Mouse (Mus musculus) hindbrain, embryonic 16.5 days (tissue): ENCODE measurements around the gene Ctnna3. TPM values are rescaled to one million over a fixed set of nuclear protein-coding genes. Genes with fewer than 3 reads are reported as not detected.

Experiments used
- ATAC-seq: fragments of 200-750 bp; cut with Nextera tagmentation; 2 replicates; pipeline ENCODE4 v1.8.0; 2017; ENCODE audit warnings: moderate TSS enrichment, moderate library complexity
- H3K27ac ChIP-seq: fragments of 300-500 bp; sonication (generic); 2 replicates; pipeline ENCODE4 v1.5.1; 2014; ENCODE audit warnings: low read depth, mild to moderate bottlenecking, control low read depth, low read length, moderate library complexity
- H3K27me3 ChIP-seq: fragments of 300-500 bp; sonication (generic); replicated peaks from 2 replicates; pipeline ENCODE4 v1.6.1; 2014; ENCODE audit warnings: low read length; ENCODE audit not compliant: control insufficient read depth, insufficient read depth
- H3K36me3 ChIP-seq: fragments of 300-500 bp; sonication (generic); 2 replicates; pipeline ENCODE4 v1.6.1; 2014; ENCODE audit warnings: mild to moderate bottlenecking, low read length, moderate library complexity, mixed read lengths; ENCODE audit not compliant: control insufficient read depth, insufficient read depth
- H3K4me1 ChIP-seq: fragments of 300-500 bp; sonication (generic); 2 replicates; pipeline ENCODE4 v1.6.1; 2014; ENCODE audit warnings: low read depth, low read length; ENCODE audit not compliant: control insufficient read depth, insufficient read depth
- H3K4me2 ChIP-seq: fragments of 300-500 bp; sonication (generic); 2 replicates; pipeline ENCODE4 v1.6.1; 2014; ENCODE audit warnings: mild to moderate bottlenecking, low read length, control low read depth, moderate library complexity
- H3K4me3 ChIP-seq: fragments of 300-500 bp; sonication (generic); 2 replicates; pipeline ENCODE4 v1.5.1; 2014; ENCODE audit warnings: mild to moderate bottlenecking, low read length, control low read depth, moderate library complexity
- H3K9ac ChIP-seq: fragments of 300-500 bp; sonication (generic); 2 replicates; pipeline ENCODE4 v1.6.1; 2014; ENCODE audit warnings: low read depth, mild to moderate bottlenecking, control low read depth, low read length, moderate library complexity
- H3K9me3 ChIP-seq: fragments of 300-500 bp; sonication (generic); 2 replicates; pipeline ENCODE4 v1.6.1; 2014; ENCODE audit warnings: mild to moderate bottlenecking, low read length, moderate library complexity; ENCODE audit not compliant: control insufficient read depth
- WGBS: fragments of 180-500 bp; shearing (Covaris S2); extraction: QIAGEN DNeasy Blood & Tissue Kit; methylation state at CpG from one replicate; pipeline ENCODE4 v1.1.7; 2014; 5-methylcytosine and 5-hydroxymethylcytosine counted together
- polyA plus RNA-seq: library from polyadenylated mRNA; unstranded; fragments of >200 nt; fragmentation: Nextera tagmentation; extraction: Ambion mirVana; gene quantifications from 2 replicates; pipeline ENCODE4 v1.2.1, GENCODE M21; 2015

Ctnna3 gene
- polyA plus RNA-seq, 1 experiment from 2014 or later: 2.3 TPM

GRCm38 (mm10) chr10:64748651-64749050 is 1318.8 kb downstream of the Ctnna3 start:
- Histone ChIP-seq H3K9me3 (no peaks in the 10 kb centered on the region), H3K27ac (no peak overlapping the region), H3K4me2 (no peak overlapping the region), H3K9ac (no peak overlapping the region), H3K4me3 (no peak overlapping the region), H3K36me3 (no peaks in the 10 kb centered on the region), H3K4me1 (no peaks in the 10 kb centered on the region), H3K27me3 (no peaks in the 10 kb centered on the region)
- ATAC-seq: no peak

- H3K36me3 ChIP-seq: no peaks in the 10 kb centered on the region
- peaks cover 3% of the 10 kb centered on the region; the same call in 1 of the 2 replicates for H3K9me3 ChIP-seq
- H3K4me3 ChIP-seq: no peak overlapping the region
- 47% methylated on average over 5 of the region's 5 CpGs for WGBS
- H3K9ac ChIP-seq: no peak overlapping the region
- no peaks in the 10 kb centered on the region for H3K27me3 ChIP-seq
- no peak for ATAC-seq
- no peak overlapping the region for H3K4me2 ChIP-seq
- H3K4me1 ChIP-seq: no peaks in the 10 kb centered on the region
- no peak overlapping the region for H3K27ac ChIP-seq
Measured at GRCm38 (mm10) chr10:64750791-64751190, 1320.9 kb downstream of the Ctnna3 start.

GRCm38 (mm10) chr10:64836315-64836714 is 1406.4 kb downstream of the Ctnna3 start:
- no peak overlapping the region for H3K4me2 ChIP-seq
- no peaks in the 10 kb centered on the region for H3K36me3 ChIP-seq
- WGBS: 93% methylated on average over 1 of the region's 1 CpGs
- no peak for ATAC-seq
- H3K9ac ChIP-seq: no peak overlapping the region
- no peak overlapping the region for H3K4me3 ChIP-seq
- no peak overlapping the region for H3K27ac ChIP-seq
- 0 out of 2 replicates have a peak, but pooled peaks cover 4% of the 10 kb centered on the region for H3K9me3 ChIP-seq
- H3K27me3 ChIP-seq: no peaks in the 10 kb centered on the region
- H3K4me1 ChIP-seq: no peaks in the 10 kb centered on the region

- H3K27ac ChIP-seq: no peak overlapping the region
- 82% methylated on average over 2 of the region's 2 CpGs for WGBS
- no peak for ATAC-seq
Measured at GRCm38 (mm10) chr10:64861439-64861838, 1431.5 kb downstream of the Ctnna3 start.

GRCm38 (mm10) chr10:64870888-64871287 is 1441.0 kb downstream of the Ctnna3 start:
- no peak for ATAC-seq

More at GRCm38 (mm10) chr10:64861439-64861838, 1431.5 kb downstream of the Ctnna3 start:
- no peak overlapping the region for H3K9ac ChIP-seq
- H3K4me1 ChIP-seq: no peaks in the 10 kb centered on the region
- H3K36me3 ChIP-seq: no peaks in the 10 kb centered on the region
- H3K27me3 ChIP-seq: no peaks in the 10 kb centered on the region
- H3K4me3 ChIP-seq: no peak overlapping the region
- H3K9me3 ChIP-seq: no peaks in the 10 kb centered on the region
- no peak overlapping the region for H3K4me2 ChIP-seq

GRCm38 (mm10) chr10:64876506-64876905 is 1446.6 kb downstream of the Ctnna3 start:
- ATAC-seq: no peak
- Histone ChIP-seq H3K4me3 (no peak overlapping the region), H3K27ac (no peak overlapping the region), H3K36me3 (no peaks in the 10 kb centered on the region), H3K4me2 (no peak overlapping the region), H3K4me1 (no peaks in the 10 kb centered on the region), H3K27me3 (no peaks in the 10 kb centered on the region), H3K9ac (no peak overlapping the region), H3K9me3 (no peaks in the 10 kb centered on the region)
- WGBS: 78% methylated on average over 2 of the region's 2 CpGs

More at GRCm38 (mm10) chr10:64870888-64871287, 1441.0 kb downstream of the Ctnna3 start:
- H3K9me3 ChIP-seq: no peaks in the 10 kb centered on the region; the same call in 1 of the 2 replicates
- no peaks in the 10 kb centered on the region for H3K4me1 ChIP-seq
- 67% methylated on average over 3 of the region's 3 CpGs for WGBS
- no peak overlapping the region for H3K4me2 ChIP-seq
- no peak overlapping the region for H3K9ac ChIP-seq
- no peaks in the 10 kb centered on the region for H3K36me3 ChIP-seq
- no peak overlapping the region for H3K27ac ChIP-seq
- no peaks in the 10 kb centered on the region for H3K27me3 ChIP-seq
- no peak overlapping the region for H3K4me3 ChIP-seq

- no peak overlapping the region for H3K4me3 ChIP-seq
- no peaks in the 10 kb centered on the region for H3K4me1 ChIP-seq
- H3K36me3 ChIP-seq: no peaks in the 10 kb centered on the region
- no peak overlapping the region for H3K27ac ChIP-seq
- H3K4me2 ChIP-seq: no peak overlapping the region
- WGBS: 55% methylated on average over 3 of the region's 3 CpGs
- ATAC-seq: no peak
- no peaks in the 10 kb centered on the region for H3K27me3 ChIP-seq
- no peak overlapping the region for H3K9ac ChIP-seq
- no peaks in the 10 kb centered on the region for H3K9me3 ChIP-seq
Measured at GRCm38 (mm10) chr10:64879860-64880259, 1450.0 kb downstream of the Ctnna3 start.

- no peak overlapping the region for H3K27ac ChIP-seq
- 78% methylated on average over 9 of the region's 9 CpGs for WGBS
- no peaks in the 10 kb centered on the region for H3K4me1 ChIP-seq
- H3K27me3 ChIP-seq: no peaks in the 10 kb centered on the region
- H3K4me3 ChIP-seq: no peak overlapping the region
- no peak overlapping the region for H3K9ac ChIP-seq
- H3K9me3 ChIP-seq: no peaks in the 10 kb centered on the region
- no peaks in the 10 kb centered on the region for H3K36me3 ChIP-seq
- no peak overlapping the region for H3K4me2 ChIP-seq
- ATAC-seq: peak; percentile 78; the same call in 1 of the 2 replicates
Measured at GRCm38 (mm10) chr10:64886946-64887345, 1457.0 kb downstream of the Ctnna3 start.

GRCm38 (mm10) chr10:64892458-64892857 is 1462.6 kb downstream of the Ctnna3 start:
- H3K4me3 ChIP-seq: no peak overlapping the region
- H3K27ac ChIP-seq: no peak overlapping the region
- no peaks in the 10 kb centered on the region for H3K9me3 ChIP-seq
- no peaks in the 10 kb centered on the region for H3K27me3 ChIP-seq
- no peak for ATAC-seq
- H3K4me2 ChIP-seq: no peak overlapping the region
- no peaks in the 10 kb centered on the region for H3K36me3 ChIP-seq
- no peak overlapping the region for H3K9ac ChIP-seq
- H3K4me1 ChIP-seq: no peaks in the 10 kb centered on the region

GRCm38 (mm10) chr10:64898739-64899138 is 1468.8 kb downstream of the Ctnna3 start:
- no peak overlapping the region for H3K27ac ChIP-seq
- no peak for ATAC-seq
- WGBS: 86% methylated on average over 1 of the region's 1 CpGs
- H3K4me2 ChIP-seq: no peak overlapping the region
- H3K9ac ChIP-seq: no peak overlapping the region
- H3K4me1 ChIP-seq: no peaks in the 10 kb centered on the region
- H3K4me3 ChIP-seq: no peak overlapping the region
- H3K27me3 ChIP-seq: no peaks in the 10 kb centered on the region
- H3K9me3 ChIP-seq: no peaks in the 10 kb centered on the region
- H3K36me3 ChIP-seq: no peaks in the 10 kb centered on the region
